Mouse (Mus musculus) thymus, postnatal 25 days (tissue): ENCODE data around the gene Srebf2.
A peak's percentile ranks its signal among the peaks of the same experiment; 100 is the strongest.

ENCODE experiments used
- DNase-seq: peaks from one replicate; pipeline ENCODE4 v3.0.0; 2022

The Srebf2 gene

DNA sequence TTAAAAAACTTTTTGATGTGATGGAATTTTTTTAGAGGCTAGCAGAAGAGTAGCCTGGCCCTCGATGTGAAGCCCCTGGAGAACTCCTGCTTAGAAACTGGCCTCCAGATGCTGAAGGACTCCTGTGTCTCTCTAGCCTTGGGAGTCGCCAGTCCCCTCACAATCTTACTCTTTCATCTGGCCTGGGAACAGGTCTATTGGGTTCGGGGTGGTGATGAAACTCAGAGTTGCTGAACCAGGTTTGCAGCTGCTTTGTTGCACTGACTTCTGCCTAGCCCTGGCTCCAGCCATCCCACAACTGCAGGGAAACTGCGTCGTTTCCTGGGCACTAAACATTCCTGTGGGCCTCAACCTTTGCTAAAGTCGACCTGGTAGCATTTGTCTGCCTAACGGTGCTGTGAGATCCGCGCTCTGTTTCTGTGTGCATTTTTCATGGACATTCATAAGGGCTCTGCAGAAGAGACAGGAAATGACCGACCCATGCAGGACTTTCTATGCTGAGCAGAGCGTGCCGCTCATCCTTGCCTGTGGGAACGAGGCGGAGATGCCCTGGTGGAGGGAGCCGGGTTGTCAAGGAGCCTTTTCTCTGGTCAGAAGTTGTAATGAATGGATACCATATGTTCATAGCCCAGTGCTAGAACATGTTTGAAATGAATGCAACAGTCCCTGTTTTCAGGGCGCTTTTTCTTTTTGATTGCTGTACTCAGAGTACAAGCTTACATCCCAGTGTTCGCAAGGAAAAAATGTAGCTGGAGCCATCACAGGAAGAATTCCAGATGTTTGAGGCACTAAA lies 11.5 kb downstream of the Srebf2 start:
- no peak for DNase-seq

DNA sequence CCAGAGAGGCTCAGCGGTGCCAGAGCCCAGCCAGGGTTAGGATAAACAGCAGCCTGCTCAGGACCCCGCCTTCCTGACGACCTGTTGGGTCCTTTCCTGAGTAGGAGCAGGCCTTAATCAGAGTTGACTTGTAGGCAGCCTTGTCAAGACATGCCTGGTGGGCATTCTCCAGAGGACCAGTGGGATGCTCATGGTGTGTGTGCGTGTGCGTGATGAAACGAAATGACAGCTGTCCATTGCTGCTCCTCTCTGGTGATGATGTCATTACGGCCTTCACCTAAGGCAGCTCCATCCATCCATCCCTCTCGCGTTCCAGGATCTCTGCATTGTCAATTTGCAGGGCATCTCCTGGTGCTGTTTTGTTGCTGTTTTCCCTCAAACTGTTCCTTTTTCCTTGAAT lies 12.5 kb downstream of the Srebf2 start:
- DNase-seq = no peak

DNA sequence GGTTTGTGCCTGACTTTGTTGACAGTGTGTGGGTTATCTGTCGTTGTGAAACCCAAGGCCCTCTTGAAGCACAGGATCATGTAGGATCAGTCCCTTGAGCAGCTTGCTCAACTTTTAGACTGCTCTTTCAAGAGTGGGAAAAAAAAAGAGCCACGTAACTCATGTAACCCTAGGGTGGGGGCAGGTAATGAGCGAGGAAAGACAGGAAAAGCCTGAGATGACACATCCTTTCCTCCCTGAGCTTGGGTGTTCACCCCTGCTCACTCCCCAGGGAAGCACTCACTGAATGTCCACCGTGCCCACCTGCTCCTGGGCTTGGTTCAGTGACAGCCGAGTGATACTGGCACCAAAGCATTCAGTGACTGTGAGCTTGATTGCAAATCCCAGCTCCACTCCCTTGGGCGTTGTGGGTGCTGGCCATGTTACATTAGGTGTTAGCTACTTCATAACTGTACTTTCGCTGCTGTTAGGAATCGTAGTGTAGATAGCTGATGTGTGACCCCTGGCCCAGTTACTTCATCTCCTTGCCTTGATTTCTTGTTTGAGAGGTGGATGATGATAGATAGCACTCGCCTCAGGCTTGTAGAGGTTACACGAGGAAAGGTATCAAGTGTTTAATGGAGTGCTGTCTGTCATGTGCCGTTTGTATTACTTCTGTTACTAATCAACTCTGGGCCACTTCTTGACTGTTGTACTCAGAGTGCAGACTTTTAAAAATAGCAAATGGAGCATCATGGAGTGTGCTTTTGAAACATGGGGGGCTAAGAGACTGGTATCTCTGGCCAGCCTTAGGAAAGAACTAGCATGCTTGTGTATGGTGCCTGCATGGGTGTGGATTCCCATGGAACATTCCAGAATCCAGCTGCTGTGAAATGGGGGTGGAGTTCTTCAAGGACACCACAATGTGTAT lies 14.0 kb downstream of the Srebf2 start:
- DNase-seq = no peak

DNA sequence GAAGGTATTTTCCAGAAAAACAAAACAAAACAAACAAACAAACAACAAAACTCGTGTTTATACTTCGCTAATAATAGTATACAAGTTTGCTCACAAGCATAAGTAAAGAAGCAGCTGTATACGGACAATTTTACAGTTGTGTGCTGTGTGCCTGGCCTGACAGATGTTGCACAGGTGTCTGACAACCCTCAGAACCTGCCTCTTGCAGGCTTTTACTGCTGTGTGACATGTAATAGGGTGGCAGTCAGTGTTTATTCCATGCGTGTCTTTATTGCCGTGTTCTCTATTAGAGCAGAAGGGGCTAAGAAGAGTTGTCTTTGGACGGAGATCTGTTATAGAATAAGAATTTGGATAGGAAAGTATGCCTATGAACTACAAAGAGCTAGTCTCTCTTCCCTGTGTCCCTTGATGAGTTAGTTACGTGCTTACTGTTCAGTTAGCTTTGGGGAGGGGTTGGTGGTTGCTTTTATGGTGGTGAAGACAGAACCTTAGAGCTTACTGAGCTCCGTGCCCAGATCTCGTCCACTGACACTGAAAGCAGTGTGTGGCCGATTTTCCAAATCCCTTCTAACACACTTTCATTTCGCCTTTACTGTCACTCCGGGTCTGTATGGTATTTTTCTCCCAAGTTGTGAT lies 15.1 kb downstream of the Srebf2 start:
- peak; percentile 52 for DNase-seq

DNA sequence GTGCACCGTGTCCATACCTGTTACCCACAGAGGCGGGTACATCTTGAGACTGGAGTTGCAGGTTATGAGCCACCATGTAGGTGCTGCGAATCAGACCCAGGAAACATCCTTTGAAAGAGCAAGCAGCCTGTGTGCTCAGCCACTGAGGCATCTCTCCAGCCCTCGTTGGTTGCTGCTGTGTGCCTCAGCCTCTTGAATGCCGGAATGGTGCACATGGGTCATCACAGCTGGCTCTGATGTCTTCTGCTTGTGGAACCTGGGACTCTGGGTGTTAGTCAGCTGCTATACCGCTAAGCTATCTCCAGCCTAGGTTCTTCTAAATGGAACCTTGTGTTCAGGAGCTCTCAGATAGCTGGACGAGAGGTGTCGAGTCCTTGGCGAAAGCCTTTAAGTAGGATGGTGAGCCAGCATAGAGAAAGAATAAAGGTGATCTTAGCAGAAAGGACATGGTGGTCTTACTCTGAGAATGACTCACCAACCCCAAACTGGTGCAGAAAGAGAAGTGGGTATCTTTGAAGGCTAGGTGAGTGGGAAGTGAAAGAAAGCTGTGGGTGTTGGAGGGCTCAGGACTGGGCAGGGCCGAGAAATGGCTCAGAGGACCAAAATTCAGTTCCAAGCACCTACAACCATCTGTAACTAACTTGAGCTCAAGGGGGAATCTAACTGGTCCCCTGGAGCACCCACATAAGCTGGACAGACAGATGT lies 16.5 kb downstream of the Srebf2 start:
- DNase-seq = peak; percentile 35

DNA sequence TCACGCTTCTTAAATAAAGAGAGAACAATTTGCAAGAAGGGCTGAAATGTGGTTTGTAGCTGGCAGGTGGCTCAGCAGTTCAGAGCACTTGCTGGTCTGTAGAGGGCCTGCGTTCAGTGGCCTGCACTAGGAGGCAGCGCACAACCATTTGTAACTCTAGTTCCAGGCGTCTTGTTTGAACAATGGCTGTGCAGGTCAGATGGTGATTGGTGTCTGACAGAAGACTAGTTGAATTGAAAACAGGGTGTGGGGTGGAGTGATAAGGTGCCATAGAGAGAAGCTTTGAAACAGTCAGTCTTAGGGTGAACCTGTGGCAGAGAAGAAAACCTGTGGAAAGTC lies 17.0 kb downstream of the Srebf2 start:
- DNase-seq = peak; percentile 44

DNA sequence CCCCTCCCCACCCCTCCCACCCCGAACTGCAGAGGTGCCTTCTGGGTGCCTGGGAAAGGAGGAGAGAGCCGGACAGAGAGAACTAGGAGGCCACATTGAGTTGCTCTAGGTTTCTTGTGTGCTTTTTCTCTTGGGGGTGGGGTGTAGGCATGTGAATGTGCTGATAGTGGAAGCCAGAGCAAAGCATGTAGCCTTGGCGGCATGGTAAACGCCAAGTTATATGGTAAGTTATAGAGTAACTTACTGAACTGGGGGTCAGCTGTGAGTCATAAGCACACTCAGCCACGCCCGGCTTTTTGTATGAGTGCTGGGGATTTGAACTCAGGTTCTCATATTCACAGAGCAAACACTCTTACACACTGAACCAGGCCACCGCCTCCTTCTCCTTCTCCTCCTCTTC lies 17.5 kb downstream of the Srebf2 start:
- DNase-seq = no peak

DNA sequence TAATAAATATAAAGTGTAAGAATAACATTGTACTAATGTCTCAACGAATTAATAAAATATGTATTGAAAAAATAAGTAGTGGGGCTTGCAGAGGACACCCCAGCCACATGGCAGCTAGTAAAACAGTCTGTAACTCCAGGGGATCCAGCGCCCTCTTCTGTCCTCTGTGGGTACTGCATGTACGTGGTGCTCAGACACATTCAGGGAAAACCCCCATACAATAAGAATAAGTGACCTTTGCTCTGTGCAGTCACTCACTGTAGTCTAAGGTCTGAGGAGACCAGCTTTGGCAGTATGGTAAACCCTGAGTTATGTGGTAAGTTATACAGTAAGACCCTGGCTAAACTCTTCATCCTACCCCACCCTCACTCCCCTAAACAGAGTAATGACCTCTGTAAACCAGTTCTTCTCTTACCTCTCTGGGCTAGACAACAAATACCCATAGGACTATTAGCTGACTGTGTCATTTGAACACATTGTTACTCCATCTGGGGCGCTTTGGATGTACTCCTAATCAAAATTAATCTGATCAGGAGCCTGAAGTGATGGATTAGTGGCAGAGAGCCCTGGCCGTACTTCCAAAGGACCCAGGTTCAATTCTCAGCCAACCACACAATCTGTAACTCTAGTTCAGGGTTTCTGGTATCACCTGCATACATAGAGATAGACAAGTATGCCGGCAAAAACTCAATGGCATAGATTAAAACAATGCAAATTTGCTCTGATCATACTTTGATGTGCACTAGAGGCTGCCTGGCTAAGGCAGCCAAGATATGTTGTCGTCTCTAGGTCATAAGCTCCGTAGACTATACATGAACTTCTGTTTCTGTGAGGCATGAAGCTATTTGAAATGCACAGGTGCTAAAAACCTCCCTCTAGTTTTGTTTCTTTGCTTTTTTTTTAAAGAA lies 18.6 kb downstream of the Srebf2 start:
- peak; percentile 93 for DNase-seq

DNA sequence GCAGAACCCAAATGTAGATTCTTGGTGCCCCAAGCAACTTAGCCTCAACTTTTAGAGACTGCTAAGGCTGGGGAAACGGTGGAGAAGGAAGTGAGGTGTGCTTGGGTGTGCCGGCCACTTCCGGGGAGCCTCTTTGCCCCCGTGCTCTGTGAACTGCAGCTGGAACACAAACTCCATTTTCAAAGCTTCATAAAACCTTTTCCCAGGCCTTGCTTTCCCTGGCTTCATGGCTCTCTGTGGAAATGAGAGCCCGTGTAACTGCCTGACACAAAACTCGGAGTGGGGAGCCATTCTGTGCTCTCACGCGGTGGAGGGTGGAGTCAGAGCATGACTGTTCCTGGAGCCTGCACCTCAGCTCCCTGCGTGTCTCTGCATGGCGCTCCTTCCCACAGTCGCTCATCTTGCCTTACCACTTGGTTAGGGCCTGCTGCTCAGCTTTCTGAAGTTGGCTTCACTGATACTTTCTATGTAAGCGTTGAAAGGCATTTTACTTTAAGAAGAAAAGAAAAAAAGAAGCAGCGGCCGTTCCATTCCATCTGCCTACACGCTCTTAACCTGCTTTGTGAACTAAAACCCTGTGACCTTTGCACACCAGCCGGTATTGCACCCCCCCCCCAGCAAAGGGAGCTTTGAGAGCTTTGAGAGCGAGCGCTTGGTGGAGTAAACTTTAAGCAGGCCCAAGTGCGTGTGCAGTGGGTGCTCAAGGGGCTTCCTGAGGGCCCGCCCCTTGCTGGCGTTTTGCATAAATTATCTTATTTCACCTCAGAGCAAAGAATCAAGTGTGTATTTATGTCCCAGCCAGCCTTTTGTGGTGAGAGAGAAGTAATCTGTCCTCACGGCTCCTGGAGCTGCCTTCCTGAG lies 19.5 kb downstream of the Srebf2 start:
- peak; percentile 79 for DNase-seq

DNA sequence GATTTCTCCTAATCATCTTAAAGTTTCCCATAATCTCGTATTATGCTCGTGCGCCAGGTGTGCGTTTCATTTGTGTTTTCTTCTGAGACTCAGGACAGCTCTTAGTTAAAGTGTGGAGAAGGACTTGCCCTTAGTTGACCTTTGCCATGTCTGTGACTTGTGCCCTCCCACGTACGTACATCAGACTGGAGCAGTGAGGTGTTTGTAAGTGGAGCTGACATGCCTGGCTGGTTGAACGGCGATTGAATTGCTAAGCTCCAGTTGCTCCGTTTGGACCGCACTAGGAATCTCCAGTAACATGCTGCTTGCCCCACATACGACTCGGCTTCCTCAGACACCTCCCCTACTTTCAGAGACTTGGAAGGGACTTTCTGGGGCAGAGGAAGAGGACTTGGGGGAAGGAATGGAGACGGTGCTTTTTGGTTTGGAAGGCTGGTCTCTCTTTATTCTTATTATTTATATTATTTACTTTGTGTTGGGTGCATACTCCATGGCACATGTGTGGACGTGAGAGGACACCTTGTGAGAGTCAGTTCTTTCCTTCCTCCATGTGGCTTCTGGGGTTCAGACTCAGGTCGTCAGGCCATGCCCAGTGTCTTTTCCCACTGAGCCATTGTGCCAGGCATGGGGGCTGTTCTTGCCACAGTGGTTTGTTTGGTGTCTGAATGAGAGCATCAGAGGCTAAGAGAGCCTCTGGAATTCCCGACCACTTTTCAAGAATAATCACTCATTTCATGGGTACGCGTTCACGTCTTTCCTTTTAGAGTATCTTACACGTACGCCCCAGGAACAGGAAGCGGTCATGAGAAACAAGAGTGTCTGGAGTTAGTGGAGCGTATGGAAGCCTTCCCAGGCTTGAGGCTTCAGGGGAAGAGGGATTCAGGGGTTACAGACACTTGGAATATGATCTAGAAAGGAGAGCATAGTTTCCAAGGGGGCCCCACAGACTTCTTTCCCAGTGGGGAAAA lies 20.5 kb downstream of the Srebf2 start:
- no peak for DNase-seq

DNA sequence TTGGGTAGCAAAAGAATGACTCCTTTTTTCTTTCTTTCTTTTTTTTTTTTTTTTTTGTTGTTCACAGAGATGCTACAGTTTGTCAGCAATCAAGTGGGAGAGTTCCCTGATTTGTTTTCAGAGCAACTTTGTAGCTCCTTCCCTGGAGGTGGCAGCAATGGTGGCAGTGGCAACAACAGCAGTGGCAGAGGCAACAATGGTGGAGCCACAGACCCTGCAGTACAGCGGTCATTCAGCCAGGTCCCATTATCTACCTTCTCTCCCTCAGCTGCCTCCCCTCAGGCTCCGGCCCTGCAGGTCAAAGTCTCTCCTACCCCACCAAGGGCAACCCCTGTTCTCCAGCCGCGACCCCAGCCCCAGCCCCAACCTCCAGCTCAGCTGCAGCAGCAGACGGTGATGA lies 22.7 kb downstream of the Srebf2 start:
- DNase-seq = no peak

DNA sequence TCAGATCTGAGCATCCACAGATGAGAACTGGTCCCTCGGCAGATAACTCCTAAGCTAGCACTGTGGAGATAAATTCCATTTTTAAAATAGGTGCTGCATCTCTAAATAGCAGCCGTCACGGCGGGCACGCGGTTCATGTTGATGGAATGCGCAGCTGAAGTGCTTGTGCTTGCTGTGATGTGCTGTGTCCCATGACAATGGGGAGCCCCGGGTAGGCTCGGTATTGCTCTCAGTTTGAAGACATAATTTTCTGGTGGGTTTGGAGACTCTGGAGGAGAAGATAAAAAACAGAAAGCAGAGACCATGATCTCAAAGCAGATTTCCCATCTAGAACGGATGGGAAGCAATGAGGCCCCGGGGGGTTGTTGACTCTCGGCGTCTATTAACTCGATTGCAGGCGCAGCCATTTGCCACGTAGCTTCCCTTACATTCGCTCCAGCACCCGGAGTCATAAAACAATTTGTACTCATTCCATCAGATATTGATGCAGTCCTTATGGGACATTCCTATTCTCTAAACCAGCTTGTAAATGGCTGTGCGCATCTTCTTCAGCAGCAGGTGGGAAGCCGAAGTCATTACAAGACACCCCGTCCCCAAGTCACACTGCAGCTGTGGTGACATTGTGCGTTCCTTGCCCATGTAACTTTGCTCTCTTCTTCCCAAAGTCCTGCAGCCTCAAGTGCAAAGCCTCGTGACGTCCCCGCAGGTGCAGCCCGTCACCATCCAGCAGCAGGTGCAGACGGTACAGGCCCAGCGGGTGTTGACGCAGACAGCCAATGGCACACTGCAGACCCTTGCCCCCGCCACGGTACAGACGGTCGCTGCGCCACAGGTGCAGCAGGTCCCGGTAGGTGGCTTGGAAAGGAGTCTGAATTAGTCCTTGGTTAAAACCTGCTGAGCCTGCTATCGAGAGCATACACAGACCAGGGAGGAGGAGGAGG lies 23.7 kb downstream of the Srebf2 start:
- no peak for DNase-seq

DNA sequence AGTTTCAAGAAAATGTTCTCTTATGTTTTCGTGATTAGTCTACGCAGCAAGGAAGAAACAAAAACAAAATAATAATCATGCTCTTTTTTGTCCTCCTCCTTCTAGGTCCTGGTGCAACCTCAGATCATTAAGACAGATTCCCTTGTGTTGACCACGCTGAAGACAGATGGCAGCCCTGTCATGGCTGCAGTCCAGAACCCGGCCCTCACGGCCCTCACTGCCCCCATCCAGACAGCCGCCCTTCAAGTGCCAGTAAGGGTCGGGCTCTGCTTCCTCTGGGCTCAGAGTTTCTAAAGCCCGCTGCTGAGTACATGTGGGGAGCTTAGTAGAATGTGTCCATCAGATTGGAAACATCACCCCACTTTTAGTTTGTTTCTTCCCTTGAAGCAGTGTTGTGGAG lies 25.7 kb downstream of the Srebf2 start:
- DNase-seq = no peak

DNA sequence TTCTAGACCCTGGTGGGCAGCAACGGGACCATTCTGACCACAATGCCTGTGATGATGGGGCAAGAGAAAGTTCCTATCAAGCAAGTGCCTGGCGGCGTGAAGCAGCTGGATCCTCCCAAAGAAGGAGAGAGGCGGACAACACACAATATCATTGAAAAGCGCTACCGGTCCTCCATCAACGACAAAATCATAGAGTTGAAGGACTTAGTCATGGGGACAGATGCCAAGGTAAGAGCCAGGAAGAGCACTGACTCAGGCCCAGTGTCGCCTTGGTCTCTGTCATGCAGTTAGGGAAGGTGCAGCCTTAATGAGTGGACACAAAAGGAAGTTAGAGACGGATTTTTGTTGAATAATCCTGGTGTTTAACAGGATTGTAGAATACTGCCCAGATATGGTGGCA lies 28.1 kb downstream of the Srebf2 start:
- no peak for DNase-seq

DNA sequence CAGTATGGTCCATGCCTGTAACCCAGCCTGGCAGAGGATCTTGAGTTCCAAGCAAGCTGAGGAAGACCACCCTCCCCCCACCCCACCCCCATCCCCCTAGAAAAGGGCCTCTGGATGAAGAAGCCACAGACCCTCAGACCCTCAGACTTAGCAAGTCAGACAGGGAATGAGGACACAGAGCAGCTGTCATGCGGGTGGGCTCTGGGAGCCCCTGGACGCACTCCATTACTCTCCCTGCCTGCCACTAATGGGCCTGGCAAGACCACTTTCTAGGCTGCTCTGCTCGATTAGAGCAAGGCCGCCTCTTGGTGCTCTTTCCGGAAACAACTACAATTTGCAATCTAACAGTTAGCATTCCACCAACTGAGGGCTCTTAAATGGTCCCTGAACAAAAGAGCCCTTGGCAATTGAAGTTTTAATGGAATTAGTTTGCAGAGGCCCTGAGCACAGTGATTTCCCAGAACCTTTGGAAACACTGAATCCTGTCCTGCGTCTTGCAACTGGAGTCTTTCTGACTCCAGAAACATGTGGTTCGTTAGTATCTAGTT lies 30.8 kb downstream of the Srebf2 start:
- DNase-seq = no peak

DNA sequence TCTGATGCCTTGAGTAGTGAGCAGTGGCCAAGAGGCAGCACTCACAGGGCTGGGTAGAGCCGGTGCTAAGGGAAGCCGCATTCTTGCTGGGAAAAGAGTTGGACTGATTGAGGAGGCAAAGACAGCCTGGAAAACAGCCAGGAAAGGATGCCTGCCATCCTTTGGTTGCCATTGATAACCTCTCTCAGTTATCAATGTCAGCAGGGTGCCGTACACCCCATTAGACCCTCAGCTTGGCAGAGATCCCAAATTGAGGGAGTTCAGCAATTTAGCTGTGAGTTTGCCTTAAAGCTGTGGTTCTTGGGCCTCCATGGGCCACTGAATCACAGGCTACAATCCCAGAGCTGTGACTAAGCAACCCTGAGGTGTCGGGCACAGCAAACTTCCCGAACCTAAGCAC lies 34.1 kb downstream of the Srebf2 start:
- DNase-seq = no peak

DNA sequence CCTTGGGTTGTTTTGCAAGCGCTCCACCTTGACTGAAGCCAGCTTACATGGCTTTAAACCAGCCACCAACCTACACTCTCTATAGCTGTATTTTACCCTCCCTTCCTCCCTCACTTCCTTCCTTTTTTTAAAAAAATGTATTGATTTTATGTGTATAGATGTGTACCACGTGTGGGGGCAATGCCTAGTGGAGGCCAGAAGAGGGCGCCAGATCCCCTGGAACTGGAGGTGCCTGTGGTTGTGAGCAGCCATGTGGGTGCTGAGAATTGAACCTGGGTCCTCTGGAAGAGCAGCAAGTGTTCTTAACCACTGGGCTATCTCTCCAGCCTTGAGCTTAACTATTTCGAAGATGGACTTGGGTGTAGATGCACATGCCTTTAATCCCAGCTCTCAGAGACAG lies 35.3 kb downstream of the Srebf2 start:
- no peak for DNase-seq

DNA sequence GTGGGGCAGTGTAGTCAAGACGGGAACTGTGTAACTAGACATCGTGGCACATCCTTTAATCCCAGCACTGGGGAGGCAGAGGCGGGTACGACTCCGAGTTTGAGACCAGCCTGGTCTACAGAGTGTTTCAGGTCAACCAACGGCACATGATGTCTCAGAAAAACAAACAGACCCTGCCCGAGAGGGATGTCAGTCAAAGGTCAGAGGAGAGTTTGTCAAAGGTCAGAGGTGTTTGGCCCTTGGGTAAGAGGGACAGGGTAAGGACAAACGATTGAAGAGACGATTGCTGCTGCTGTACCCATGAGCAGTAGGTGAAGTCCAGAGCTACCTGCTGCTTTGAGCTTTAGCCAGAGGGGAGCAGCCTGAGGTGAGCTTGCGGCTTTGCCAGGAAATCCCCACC lies 36.6 kb downstream of the Srebf2 start:
- DNase-seq = no peak
